Mouse (Mus musculus) ES-E14 (cell line): Measurements from ENCODE around the gene Fgd6.

Experiments used
- CHD2 ChIP-seq: IDR thresholded peaks from 2 replicates; pipeline ENCODE4 v1.6.1; 2014; ENCODE audit warnings: mild to moderate bottlenecking, low read depth, low read length, inconsistent platforms
- HCFC1 ChIP-seq: IDR thresholded peaks from 2 replicates; pipeline ENCODE4 v1.6.1; 2012; ENCODE audit warnings: low read length, inconsistent platforms, borderline replicate concordance; ENCODE audit not compliant: insufficient read depth
- MAFK ChIP-seq: IDR thresholded peaks from 2 replicates; pipeline ENCODE4 v1.6.1; 2014; ENCODE audit warnings: mild to moderate bottlenecking, low read depth, low read length, inconsistent platforms; ENCODE audit not compliant: insufficient read depth

- TF ChIP-seq CHD2 (no peak), HCFC1 (no peak), MAFK (no peak)
Observed at GRCm38 (mm10) chr10:94107607-94108006, 71.8 kb downstream of the Fgd6 start.
